Mouse (Mus musculus) bone marrow, adult 2 months (tissue): ENCODE results near the gene Grem1.

Source experiments
- CTCF ChIP-seq: fragments of 200-500 bp; IDR thresholded peaks from 2 replicates; pipeline ENCODE4 v1.5.1; 2011; ENCODE audit warnings: low read length, control low read depth; ENCODE audit not compliant: control insufficient read depth, insufficient read depth
- POLR2A ChIP-seq: fragments of 200-500 bp; IDR thresholded peaks from 2 replicates; pipeline ENCODE4 v1.6.1; 2011; ENCODE audit warnings: low read depth, mild to moderate bottlenecking, control low read depth, low read length, borderline replicate concordance; ENCODE audit not compliant: control insufficient read depth

GRCm38 (mm10) chr2:113696647-113697046 lies 61.8 kb downstream of the Grem1 start:
- TF ChIP-seq CTCF (no peak), POLR2A (no peak)
